Mouse (Mus musculus) liver, postnatal 0 days (tissue): ENCODE measurements around the gene Lin54. TPM values are rescaled to one million over a fixed set of nuclear protein-coding genes. Genes with fewer than 3 reads are reported as not detected.

Experiments
- ATAC-seq: fragments of 200-750 bp; cut with Nextera tagmentation; 2 replicates; pipeline ENCODE4 v1.8.0; 2017; ENCODE audit warnings: mild to moderate bottlenecking, moderate library complexity
- DNase-seq: peaks from one replicate; pipeline ENCODE4 v3.0.0-alpha.2; 2016
- H3K27ac ChIP-seq: fragments of 300-500 bp; sonication (generic); 2 replicates; pipeline ENCODE4 v1.5.1; 2014; ENCODE audit warnings: antibody characterized with exemption, moderate library complexity, mild to moderate bottlenecking, low read depth
- H3K27me3 ChIP-seq: fragments of 300-500 bp; sonication (generic); 2 replicates; pipeline ENCODE4 v1.6.1; 2014; ENCODE audit warnings: low read length, control low read depth, mixed read lengths; ENCODE audit not compliant: insufficient read depth
- H3K36me3 ChIP-seq: fragments of 300-500 bp; sonication (generic); replicated peaks from 2 replicates; pipeline ENCODE4 v1.6.1; 2014; ENCODE audit warnings: mild to moderate bottlenecking, control low read depth, low read length, moderate library complexity, mixed read lengths; ENCODE audit not compliant: insufficient read depth
- H3K4me1 ChIP-seq: fragments of 300-500 bp; sonication (generic); 2 replicates; pipeline ENCODE4 v1.6.1; 2014; ENCODE audit warnings: antibody characterized with exemption, mild to moderate bottlenecking, control low read depth; ENCODE audit not compliant: insufficient read depth
- H3K4me2 ChIP-seq: fragments of 300-500 bp; sonication (generic); 2 replicates; pipeline ENCODE4 v1.6.1; 2014; ENCODE audit warnings: low read depth, mild to moderate bottlenecking, low read length, moderate library complexity, mixed read lengths
- H3K4me3 ChIP-seq: fragments of 300-500 bp; sonication (generic); 2 replicates; pipeline ENCODE4 v1.5.1; 2014; ENCODE audit warnings: low read depth, low read length
- H3K9ac ChIP-seq: fragments of 300-500 bp; sonication (generic); replicated peaks from 2 replicates; pipeline ENCODE4 v1.6.1; 2014; ENCODE audit warnings: mild to moderate bottlenecking, moderate library complexity
- H3K9me3 ChIP-seq: fragments of 300-500 bp; sonication (generic); 2 replicates; pipeline ENCODE4 v1.6.1; 2016; ENCODE audit warnings: mild to moderate bottlenecking, control low read depth, low read length, mixed read lengths
- CTCF ChIP-seq: sonication (generic); IDR thresholded peaks from 2 replicates; pipeline ENCODE4 v1.5.1; 2016; ENCODE audit warnings: antibody characterized with exemption, low read depth
- EP300 ChIP-seq: IDR thresholded peaks from 2 replicates; pipeline ENCODE4 v1.6.1; 2016; ENCODE audit warnings: antibody characterized with exemption, low read depth, mild to moderate bottlenecking
- WGBS: fragments of 180-500 bp; shearing (Covaris S2); extraction: QIAGEN DNeasy Blood & Tissue Kit; methylation state at CpG from one replicate; pipeline ENCODE4 v1.1.7; 2014; ENCODE audit not compliant: insufficient replicate concordance; 5-methylcytosine and 5-hydroxymethylcytosine counted together
- polyA plus RNA-seq: library from polyadenylated mRNA; unstranded; fragments of >200 nt; fragmentation: Nextera tagmentation; extraction: Ambion mirVana; gene quantifications from 2 replicates; pipeline ENCODE4 v1.2.1, GENCODE M21; 2015

Gene Lin54
- polyA plus RNA-seq: 4.2 and 4.7 TPM in 2 replicates

- peak within 1 kb of the TSS; percentile 87 for H3K4me2 ChIP-seq
- H3K4me3 ChIP-seq: peak within 1 kb of the TSS; percentile 83
- peak within 1 kb of the TSS; percentile 96 for H3K27ac ChIP-seq
- H3K36me3 ChIP-seq: no peaks in the 10 kb centered on the region
- ATAC-seq (peak; percentile 86), DNase-seq (peak; percentile 96)
- under 1% methylated on average over 55 of the region's 60 CpGs for WGBS
- H3K9me3 ChIP-seq: no peaks in the 10 kb centered on the region
- no peaks in the 10 kb centered on the region for H3K27me3 ChIP-seq
- H3K4me1 ChIP-seq: peaks cover 16% of the 10 kb centered on the region
- peak within 1 kb of the TSS; percentile 93 for H3K9ac ChIP-seq
- TF ChIP-seq CTCF (peak; percentile 48), EP300 (no peak)
These were observed at the start of gene Lin54 for GRCm38 (mm10) chr5:100500458-100500961. Lin54 (minus strand) TSS chr5:100500639.

GRCm38 (mm10) chr5:100550151-100550550 lies 49.7 kb upstream of the Lin54 start:
- Histone ChIP-seq H3K4me2 (no peak overlapping the region), H3K27ac (no peak overlapping the region), H3K36me3 (peaks cover 41% of the 10 kb centered on the region), H3K4me3 (no peak overlapping the region), H3K9ac (no peak overlapping the region), H3K4me1 (0 out of 2 replicates have a peak, but pooled peaks cover 4% of the 10 kb centered on the region), H3K27me3 (no peaks in the 10 kb centered on the region), H3K9me3 (no peaks in the 10 kb centered on the region)
- WGBS: 100% methylated on average over 1 of the region's 1 CpGs
- DNase-seq: no peak
- no peak for ATAC-seq
- TF ChIP-seq CTCF: no peak
- TF ChIP-seq EP300: no peak

GRCm38 (mm10) chr5:100549311-100549710 lies 48.9 kb upstream of the Lin54 start:
- no peaks in the 10 kb centered on the region for H3K27me3 ChIP-seq
- 84% methylated on average over 4 of the region's 4 CpGs for WGBS
- no peak overlapping the region for H3K4me2 ChIP-seq
- H3K27ac ChIP-seq: 0 out of 2 replicates have a peak overlapping the region, but pooled peaks have one; percentile 29
- DNase-seq (no peak), ATAC-seq (no peak)
- 0 out of 2 replicates have a peak, but pooled peaks cover 4% of the 10 kb centered on the region for H3K4me1 ChIP-seq
- H3K9me3 ChIP-seq: no peaks in the 10 kb centered on the region
- TF ChIP-seq EP300 (no peak), CTCF (no peak)
- H3K36me3 ChIP-seq: peaks cover 45% of the 10 kb centered on the region
- H3K4me3 ChIP-seq: no peak overlapping the region
- H3K9ac ChIP-seq: no peak overlapping the region

- no peak overlapping the region for H3K4me2 ChIP-seq
These were observed 47.8 kb upstream of the Lin54 start for GRCm38 (mm10) chr5:100548236-100548635.

GRCm38 (mm10) chr5:100546294-100547080 lies 46.0 kb upstream of the Lin54 start:
- H3K27ac ChIP-seq: no peak overlapping the region
- TF ChIP-seq EP300 (no peak), CTCF (peak; percentile 63)
- peaks cover 60% of the 10 kb centered on the region for H3K36me3 ChIP-seq
- no peaks in the 10 kb centered on the region for H3K27me3 ChIP-seq
- H3K9me3 ChIP-seq: no peaks in the 10 kb centered on the region
- no peak overlapping the region for H3K9ac ChIP-seq
- no peak overlapping the region for H3K4me2 ChIP-seq
- DNase-seq (no peak), ATAC-seq (no peak)
- WGBS: 83% methylated on average over 6 of the region's 6 CpGs
- 0 out of 2 replicates have a peak, but pooled peaks cover 4% of the 10 kb centered on the region for H3K4me1 ChIP-seq
- H3K4me3 ChIP-seq: no peak overlapping the region

More at GRCm38 (mm10) chr5:100548236-100548635, 47.8 kb upstream of the Lin54 start:
- H3K4me3 ChIP-seq: no peak overlapping the region
- 0 out of 2 replicates have a peak, but pooled peaks cover 4% of the 10 kb centered on the region for H3K4me1 ChIP-seq
- 64% methylated on average over 2 of the region's 2 CpGs for WGBS
- H3K36me3 ChIP-seq: peaks cover 49% of the 10 kb centered on the region
- H3K27ac ChIP-seq: peak overlapping the region; percentile 57; the same call in 1 of the 2 replicates
- H3K27me3 ChIP-seq: no peaks in the 10 kb centered on the region
- TF ChIP-seq CTCF (no peak), EP300 (no peak)
- H3K9ac ChIP-seq: no peak overlapping the region
- H3K9me3 ChIP-seq: no peaks in the 10 kb centered on the region
- ATAC-seq (peak; percentile 80; the same call in 1 of the 2 replicates), DNase-seq (no peak)

- Histone ChIP-seq H3K27me3 (no peaks in the 10 kb centered on the region), H3K4me2 (no peak overlapping the region), H3K9me3 (no peaks in the 10 kb centered on the region), H3K4me1 (no peaks in the 10 kb centered on the region), H3K4me3 (no peak overlapping the region), H3K36me3 (peaks cover 50% of the 10 kb centered on the region), H3K9ac (no peak overlapping the region), H3K27ac (no peak overlapping the region)
- 77% methylated on average over 3 of the region's 3 CpGs for WGBS
- TF ChIP-seq EP300 (no peak), CTCF (peak; percentile 86)
- DNase-seq: peak; percentile 31
- ATAC-seq: peak; percentile 53
These were observed 36.2 kb upstream of the Lin54 start for GRCm38 (mm10) chr5:100536638-100537037.
